Mouse (Mus musculus) MEL (cell line): Measurements from ENCODE around the gene Tnik.

ENCODE experiments used
- CTCF ChIP-seq, 3 experiments: IDR thresholded peaks in 2 of 3; conservative IDR thresholded peaks in 1 of 3; 2 replicates each; pipeline ENCODE4 v1.5.1; 2011 to 2012; ENCODE audit warnings: low read length in 3 of 3, low read depth in 2 of 3, mild to moderate bottlenecking in 2 of 3, improper control_type of control experiment in 1 of 3, inconsistent platforms in 1 of 3, mixed read lengths in 1 of 3, moderate library complexity in 1 of 3; ENCODE audit not compliant: control insufficient read depth in 1 of 3, insufficient read depth in 1 of 3, poor library complexity in 1 of 3, severe bottlenecking in 1 of 3
- GATA1 ChIP-seq: IDR thresholded peaks from 2 replicates; pipeline ENCODE4 v1.6.1; 2011; ENCODE audit warnings: low read depth, low read length, improper control_type of control experiment

DNA sequence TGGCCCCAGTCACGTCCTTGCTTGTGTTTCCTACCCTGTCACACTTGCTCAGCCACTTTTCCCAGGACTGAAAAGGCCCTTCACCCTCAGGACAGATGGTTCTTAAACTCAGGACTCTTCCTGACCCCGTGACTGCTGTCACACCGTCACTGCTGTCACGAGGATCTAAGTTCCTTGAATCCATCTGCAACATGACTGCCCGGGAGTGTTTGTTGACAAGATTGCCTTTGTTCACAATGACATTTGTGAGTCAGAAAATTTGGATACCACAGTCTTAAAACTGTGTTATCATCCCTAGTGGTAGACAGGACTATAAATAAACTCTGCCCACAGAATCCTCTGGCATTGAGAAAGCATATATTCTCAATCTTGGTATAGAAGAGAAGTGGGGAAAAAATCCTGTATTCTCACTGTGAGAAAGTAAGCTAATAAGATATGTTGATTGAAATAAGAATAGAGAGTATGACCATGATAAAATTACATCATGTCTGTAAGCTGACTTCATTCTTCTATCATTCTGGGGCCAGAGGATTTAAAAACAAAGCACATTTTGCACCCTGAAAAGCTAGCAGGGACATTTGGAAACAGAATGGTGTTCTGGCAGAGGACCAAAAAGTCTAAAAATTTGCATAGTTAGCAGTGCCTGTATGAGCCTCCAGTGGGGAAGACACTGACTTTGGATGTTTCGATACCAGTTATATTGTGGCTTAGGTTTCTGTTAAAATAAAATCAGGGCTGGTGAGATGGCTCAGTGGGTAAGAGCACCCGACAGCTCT, 293.0 kb downstream of the Tnik start:
- no peak for TF ChIP-seq CTCF (IDR thresholded peaks at IDR 0.05 in 2 of 3, conservative IDR thresholded peaks at IDR 0.05 in 1 of 3; ENCODE audit: control insufficient read depth in 1 of 3, insufficient read depth in 1 of 3, low read depth in 2 of 3, low read length in 3 of 3, poor library complexity in 1 of 3, severe bottlenecking in 1 of 3)
- no peak for TF ChIP-seq GATA1
